Mouse (Mus musculus) thymus, adult 2 months (tissue): ENCODE data around the gene Spsb3. TPM values are rescaled to one million over a fixed set of nuclear protein-coding genes. Genes with fewer than 3 reads are reported as not detected.

Experiments
- DNase-seq: peaks from one replicate; pipeline ENCODE4 v3.0.0; 2021
- H3K27ac ChIP-seq: fragments of 200-500 bp; 2 replicates; pipeline ENCODE4 v1.5.1; 2012; ENCODE audit warnings: low read length, control low read depth; ENCODE audit not compliant: control insufficient read depth, insufficient read depth
- H3K27me3 ChIP-seq: fragments of 200-500 bp; 2 replicates; pipeline ENCODE4 v1.6.1; 2012; ENCODE audit warnings: mild to moderate bottlenecking, low read length, moderate library complexity, mixed read lengths; ENCODE audit not compliant: control insufficient read depth, insufficient read depth
- H3K36me3 ChIP-seq: fragments of 200-500 bp; 2 replicates; pipeline ENCODE4 v1.6.1; 2012; ENCODE audit warnings: mild to moderate bottlenecking, low read length, moderate library complexity; ENCODE audit not compliant: control insufficient read depth, insufficient read depth
- H3K4me1 ChIP-seq: fragments of 200-500 bp; replicated peaks from 2 replicates; pipeline ENCODE4 v1.6.1; 2012; ENCODE audit warnings: low read length; ENCODE audit not compliant: control insufficient read depth, insufficient read depth
- H3K4me3 ChIP-seq: fragments of 200-500 bp; 2 replicates; pipeline ENCODE4 v1.5.1; 2012; ENCODE audit warnings: mild to moderate bottlenecking, low read length, control low read depth, moderate library complexity; ENCODE audit not compliant: control insufficient read depth, insufficient read depth
- CTCF ChIP-seq: fragments of 200-500 bp; IDR thresholded peaks from 2 replicates; pipeline ENCODE4 v1.5.1; 2012; ENCODE audit warnings: mild to moderate bottlenecking, control low read depth, low read length, moderate library complexity, borderline replicate concordance; ENCODE audit not compliant: control insufficient read depth, poor library complexity, insufficient read depth; ENCODE audit errors: extremely low read depth
- POLR2A ChIP-seq: fragments of 200-500 bp; IDR thresholded peaks from 2 replicates; pipeline ENCODE4 v1.6.1; 2012; ENCODE audit warnings: mild to moderate bottlenecking, low read length, control low read depth, moderate library complexity; ENCODE audit not compliant: control insufficient read depth, poor library complexity, insufficient read depth; ENCODE audit errors: extremely low read depth
- WGBS: fragments of 180-500 bp; shearing (Covaris S2); methylation state at CpG from one replicate; pipeline ENCODE4 v1.1.7; 2018; 5-methylcytosine and 5-hydroxymethylcytosine counted together
- polyA plus RNA-seq: library from polyadenylated mRNA; depleted of rRNA; stranded (reverse); fragments of >200 nt; gene quantifications from 2 replicates; pipeline ENCODE4 v1.2.3, GENCODE M21; 2012

The Spsb3 gene
- polyA plus RNA-seq, 1 experiment: 274 TPM

DNA sequence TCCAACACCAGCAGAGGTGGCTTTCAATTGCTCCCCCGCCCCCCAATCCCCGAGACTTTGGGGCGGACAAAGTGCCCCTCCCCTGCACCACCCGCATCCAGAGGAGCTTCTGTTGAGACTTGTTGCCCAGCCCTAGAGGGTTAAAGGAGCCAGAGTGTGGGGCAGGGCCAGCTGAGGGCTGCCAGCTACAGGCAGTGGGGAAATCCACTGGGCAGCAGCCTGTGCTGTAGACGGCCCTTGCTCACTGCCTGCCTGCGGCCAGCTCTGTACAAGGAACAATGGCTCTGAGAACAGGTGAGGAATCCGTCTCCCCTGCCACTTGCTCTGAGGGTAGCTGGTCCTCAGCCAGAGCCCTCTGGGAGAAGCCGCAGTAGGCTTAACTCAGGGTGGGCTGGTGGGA lies 7.9 kb upstream of the Spsb3 start:
- Histone ChIP-seq H3K27ac (no peak overlapping the region), H3K4me1 (no peaks in the 10 kb centered on the region; the same call in 1 of the 2 replicates), H3K27me3 (no peaks in the 10 kb centered on the region), H3K36me3 (peaks cover 7% of the 10 kb centered on the region; the same call in 1 of the 2 replicates), H3K4me3 (no peak overlapping the region)
- TF ChIP-seq POLR2A (no peak), CTCF (no peak)
- WGBS: 84% methylated on average over 8 of the region's 8 CpGs
- DNase-seq: no peak

DNA sequence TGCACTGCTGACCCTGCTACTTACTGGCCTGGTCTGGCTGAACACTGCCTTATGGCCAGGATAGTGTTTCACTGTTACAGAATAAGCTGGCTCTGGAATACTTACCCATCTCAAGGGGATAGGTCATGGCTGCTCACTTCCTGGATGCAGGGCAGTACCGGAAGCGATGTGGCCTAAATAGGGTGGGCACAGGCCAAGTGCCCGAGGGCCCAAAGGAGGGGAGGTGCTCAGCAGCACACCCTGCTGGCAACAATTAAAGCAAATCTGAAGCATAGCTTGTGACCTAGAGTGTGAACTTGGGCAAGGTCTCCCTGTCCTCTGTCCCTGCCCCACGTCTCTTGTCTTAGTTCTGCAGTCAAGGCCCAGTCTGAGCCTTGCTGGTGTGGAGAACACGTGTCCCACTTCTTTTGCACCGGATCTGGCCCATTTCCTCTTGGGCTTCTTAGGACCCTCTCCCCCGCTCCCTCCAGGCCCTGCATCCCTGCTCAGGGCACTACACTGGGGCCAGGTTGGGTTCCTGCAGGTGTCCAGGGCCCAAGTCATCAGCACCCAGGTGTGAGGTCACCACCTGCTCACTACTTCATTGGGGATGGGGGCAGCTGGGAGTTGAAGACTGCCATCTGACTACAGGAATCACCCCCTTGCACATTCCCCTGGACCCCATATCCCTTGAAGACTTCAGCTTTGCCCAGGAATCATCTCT lies 4.6 kb upstream of the Spsb3 start:
- H3K4me1 ChIP-seq: peaks cover 7% of the 10 kb centered on the region
- peak; percentile 40 for DNase-seq
- TF ChIP-seq POLR2A (no peak), CTCF (peak; percentile 34; the same call in 1 of the 2 replicates)
- H3K36me3 ChIP-seq: peaks cover 7% of the 10 kb centered on the region; the same call in 1 of the 2 replicates
- 52% methylated on average over 7 of the region's 7 CpGs for WGBS
- H3K27ac ChIP-seq: no peak overlapping the region
- no peak overlapping the region for H3K4me3 ChIP-seq
- no peaks in the 10 kb centered on the region for H3K27me3 ChIP-seq

DNA sequence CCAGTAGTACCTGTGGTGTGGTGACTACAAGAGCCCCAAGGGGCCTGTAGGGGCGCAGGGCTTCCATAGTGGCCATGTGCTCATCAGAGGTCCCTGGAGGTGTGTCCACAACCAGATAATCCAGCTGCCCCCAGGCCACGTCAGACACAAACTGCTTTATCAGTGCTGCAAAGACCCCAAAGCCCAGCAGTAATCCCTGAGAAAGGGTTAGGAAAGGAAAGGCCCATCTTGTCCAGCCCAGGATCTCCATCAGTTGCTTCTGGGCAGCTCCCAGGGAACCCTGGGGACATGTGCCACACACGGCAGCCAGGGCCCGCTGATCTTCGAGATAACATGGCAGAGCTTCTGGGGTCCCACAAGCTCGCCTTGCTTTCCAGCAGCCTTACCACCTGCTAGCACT lies 2.1 kb upstream of the Spsb3 start:
- Histone ChIP-seq H3K4me1 (peaks cover 16% of the 10 kb centered on the region), H3K27me3 (no peaks in the 10 kb centered on the region), H3K4me3 (no peak overlapping the region), H3K27ac (no peak overlapping the region), H3K36me3 (peaks cover 10% of the 10 kb centered on the region; the same call in 1 of the 2 replicates)
- WGBS: 93% methylated on average over 6 of the region's 6 CpGs
- DNase-seq: no peak
- TF ChIP-seq POLR2A (no peak), CTCF (no peak)

DNA sequence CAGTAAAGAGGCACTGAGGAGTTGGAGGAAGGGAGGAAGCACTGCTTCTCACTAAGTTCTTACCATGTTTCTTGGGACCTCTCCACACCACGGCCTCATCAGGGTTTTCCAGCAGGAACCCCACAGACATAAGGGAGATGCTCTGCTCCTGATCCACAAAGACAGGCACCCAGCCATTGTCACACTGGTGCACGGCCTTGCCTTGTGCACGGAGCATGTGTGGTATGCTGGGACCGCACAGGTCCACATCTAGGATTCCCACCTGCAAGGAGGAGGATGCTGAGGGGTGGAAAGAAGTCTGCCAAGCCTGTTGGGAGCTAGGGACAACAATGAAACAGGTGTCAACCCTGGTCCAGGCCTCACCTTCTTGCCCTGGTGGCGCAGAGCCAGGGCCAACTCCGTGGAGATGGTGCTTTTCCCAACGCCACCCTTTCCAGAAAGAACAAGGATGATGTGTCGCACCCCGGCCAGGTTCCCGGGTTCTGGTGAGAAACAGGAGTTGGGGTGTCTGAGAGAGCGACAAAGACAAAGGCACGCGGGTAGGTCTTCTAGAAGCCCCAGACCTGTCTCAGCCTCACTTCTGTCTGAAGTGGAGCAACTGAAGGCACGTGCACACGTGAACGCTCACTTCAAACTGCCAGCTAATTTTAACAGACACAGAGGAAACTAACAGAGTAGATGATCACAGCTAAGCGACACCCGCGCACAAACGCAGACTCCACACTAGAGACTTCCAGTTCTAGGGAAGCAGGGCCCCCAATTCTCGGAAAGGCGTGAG lies 898 bp upstream of the Spsb3 start:
- H3K4me3 ChIP-seq: peak overlapping the region; percentile 83
- no peak overlapping the region for H3K27ac ChIP-seq
- H3K27me3 ChIP-seq: no peaks in the 10 kb centered on the region
- TF ChIP-seq POLR2A (no peak), CTCF (no peak)
- peaks cover 12% of the 10 kb centered on the region for H3K36me3 ChIP-seq
- 24% methylated on average over 22 of the region's 22 CpGs for WGBS
- no peak for DNase-seq
- H3K4me1 ChIP-seq: peaks cover 16% of the 10 kb centered on the region

DNA sequence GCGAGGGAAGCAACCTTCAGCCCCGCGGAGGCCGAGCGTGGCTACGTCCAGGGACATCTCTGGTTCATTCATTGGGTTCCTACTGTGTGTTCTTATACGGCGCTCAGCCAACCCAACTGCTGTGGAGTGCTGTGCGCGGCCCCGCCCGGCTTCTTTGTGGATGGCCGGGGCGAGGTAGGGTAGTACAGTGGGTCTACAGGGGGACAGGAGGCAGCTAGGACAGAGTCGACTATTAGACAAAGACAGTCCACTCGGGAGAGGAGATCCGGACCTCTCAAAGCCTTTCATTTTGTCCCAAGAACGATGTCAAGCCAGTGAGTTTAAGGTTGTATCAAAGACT lies 459 bp downstream of the Spsb3 start:
- peaks cover 22% of the 10 kb centered on the region for H3K36me3 ChIP-seq
- H3K27me3 ChIP-seq: no peaks in the 10 kb centered on the region
- H3K4me3 ChIP-seq: peak overlapping the region; percentile 75
- DNase-seq: no peak
- no peak for TF ChIP-seq POLR2A
- TF ChIP-seq CTCF: no peak
- WGBS: under 1% methylated on average over 18 of the region's 18 CpGs
- peaks cover 16% of the 10 kb centered on the region for H3K4me1 ChIP-seq
- no peak overlapping the region for H3K27ac ChIP-seq

DNA sequence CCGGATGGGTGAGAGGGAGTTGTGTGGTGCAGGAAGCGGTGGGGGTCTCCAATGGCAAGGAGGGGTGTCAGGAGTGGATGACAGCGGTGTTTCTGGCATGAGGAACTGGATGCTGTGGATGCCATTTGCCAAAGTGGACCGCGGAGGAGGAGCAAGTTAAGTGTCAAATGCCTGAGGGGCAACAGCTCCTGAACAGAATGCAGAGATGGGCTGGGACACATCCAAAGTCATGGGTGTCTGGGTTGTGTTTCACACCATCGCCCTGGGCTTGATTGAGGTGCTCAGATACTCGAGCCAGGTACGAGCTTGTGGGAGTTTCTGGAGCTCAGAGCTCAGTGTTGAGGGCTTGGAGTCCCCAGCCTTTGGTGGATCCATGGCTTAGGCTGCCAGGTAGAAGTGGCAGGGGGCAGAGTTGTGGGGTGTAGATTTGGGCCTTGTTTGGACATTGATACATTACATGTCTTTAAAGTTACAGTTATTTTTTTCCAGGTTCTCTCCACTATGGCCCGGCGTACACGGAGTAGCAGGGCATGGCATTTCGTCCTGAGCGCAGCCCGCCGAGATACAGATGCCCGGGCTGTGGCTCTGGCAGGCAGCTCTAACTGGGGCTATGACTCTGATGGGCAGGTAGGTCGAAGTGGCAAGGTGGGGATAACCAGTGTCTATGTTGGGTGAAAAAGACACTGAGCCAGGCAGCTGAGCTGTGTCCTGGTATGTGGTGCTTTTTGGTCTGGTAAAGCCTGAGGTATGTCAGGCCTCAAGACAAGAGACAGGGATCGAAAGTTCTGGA lies 1.0 kb downstream of the Spsb3 start:
- H3K36me3 ChIP-seq: peaks cover 27% of the 10 kb centered on the region
- WGBS: 63% methylated on average over 18 of the region's 18 CpGs
- TF ChIP-seq CTCF (no peak), POLR2A (no peak)
- peak overlapping the region; percentile 75 for H3K4me3 ChIP-seq
- H3K27me3 ChIP-seq: no peaks in the 10 kb centered on the region
- H3K4me1 ChIP-seq: peaks cover 16% of the 10 kb centered on the region
- H3K27ac ChIP-seq: no peak overlapping the region
- DNase-seq: no peak
